Mouse (Mus musculus) kidney, postnatal 25 days (tissue): Measurements from ENCODE around the gene Dock1.

Experiments
- DNase-seq, 2 experiments: peaks; one replicate each; pipeline ENCODE4 v3.0.0; 2021; ENCODE audit warnings: mixed read lengths in 2 of 2

The Dock1 gene

DNA sequence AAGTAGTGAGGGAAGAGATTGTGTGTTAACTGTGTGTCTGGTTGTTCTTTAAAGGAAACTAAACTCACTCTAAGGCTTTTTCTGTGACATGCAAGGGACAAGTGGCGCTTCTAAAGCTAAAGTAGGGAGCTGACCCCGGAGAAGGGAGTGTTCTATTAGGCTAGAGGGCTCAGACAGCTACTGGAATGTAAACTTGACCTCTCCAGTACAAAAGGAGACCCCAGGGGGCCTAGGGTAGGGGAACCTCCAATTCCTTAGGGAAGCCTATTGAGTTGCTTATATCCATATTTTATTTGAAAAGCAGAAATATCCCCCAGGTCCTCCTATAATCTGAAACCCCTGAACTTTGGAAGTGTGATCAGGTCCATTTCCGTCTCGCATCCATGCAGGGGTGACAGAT is 499.5 kb downstream of the Dock1 start:
- no peak for DNase-seq

DNA sequence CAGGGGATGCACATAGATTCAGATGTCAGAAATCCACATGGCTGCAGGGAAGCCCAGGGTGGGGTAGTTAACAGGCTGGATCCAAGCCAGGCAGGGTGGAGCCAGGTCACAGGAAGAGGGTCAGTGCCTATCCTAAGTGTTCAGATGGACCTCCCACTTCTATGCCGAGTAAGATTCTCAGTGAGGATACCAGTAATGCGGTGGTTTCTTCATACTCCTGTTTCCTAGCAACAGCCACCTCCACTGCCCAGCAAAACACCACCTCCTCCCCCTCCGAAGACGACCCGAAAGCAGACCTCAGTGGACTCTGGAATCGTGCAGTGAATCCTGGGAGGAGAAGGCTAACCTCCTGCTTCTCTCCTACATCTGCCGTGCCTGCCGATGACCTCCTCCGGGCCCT is 501.8 kb downstream of the Dock1 start:
- peak; percentile 17 to 36 for DNase-seq

DNA sequence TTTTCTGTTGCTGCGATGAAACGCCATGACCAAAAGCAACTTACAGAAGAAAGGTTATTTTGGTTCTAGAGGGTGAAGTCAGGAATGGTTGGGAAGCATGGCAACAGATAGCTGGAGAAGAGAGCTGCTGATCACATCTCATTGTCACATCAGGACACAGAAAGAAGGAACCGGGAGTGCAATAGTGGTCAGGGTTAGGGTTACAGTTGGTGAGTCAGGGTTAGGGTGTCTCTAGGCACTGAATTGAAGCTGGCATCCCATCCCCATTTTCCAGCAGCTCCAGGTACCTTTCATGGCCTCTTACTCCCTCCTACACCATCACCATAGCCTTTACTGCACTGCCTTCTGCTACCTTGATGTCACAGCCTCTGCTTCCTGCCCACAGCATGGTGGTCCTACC is 523.7 kb downstream of the Dock1 start:
- no peak for DNase-seq

DNA sequence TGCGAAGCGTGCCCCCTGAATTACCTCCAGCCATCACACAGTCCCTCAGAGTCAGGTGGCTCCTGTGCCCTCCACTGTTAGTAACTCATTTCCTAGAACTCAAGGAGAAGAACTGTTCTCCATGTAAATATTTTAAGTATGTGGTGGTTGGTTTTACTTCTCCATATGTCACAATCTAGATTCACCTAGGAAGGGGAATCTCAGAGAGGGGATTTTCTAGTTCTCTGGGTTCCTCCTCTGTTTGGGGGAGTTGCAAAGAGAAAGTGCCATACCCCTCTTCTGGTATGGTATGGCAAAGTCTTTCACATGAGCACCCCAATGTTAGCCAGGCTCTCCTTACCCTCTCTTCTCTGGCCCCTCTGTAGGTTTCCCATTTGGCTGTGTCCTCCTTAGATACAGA is 525.2 kb downstream of the Dock1 start:
- DNase-seq, result no peak

DNA sequence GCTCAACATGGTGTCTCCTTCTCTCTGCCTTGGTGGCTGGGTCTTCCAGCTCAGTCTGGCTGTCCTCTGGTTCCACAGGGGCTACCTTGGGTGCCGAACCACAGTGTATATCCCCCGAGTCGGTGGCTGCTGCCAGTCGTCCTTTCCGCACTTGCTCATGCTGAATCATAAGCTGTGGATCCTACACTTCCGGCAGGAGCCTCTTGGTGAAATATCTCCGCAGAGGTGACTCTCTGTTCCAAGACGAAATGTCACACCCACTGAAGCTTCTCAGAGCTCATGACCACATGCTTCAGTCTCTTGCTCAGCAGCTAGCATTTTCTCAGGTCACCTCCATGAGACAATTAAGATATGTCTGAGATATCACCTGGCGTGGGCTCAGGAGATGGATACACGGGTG is 526.4 kb downstream of the Dock1 start:
- no peak for DNase-seq

DNA sequence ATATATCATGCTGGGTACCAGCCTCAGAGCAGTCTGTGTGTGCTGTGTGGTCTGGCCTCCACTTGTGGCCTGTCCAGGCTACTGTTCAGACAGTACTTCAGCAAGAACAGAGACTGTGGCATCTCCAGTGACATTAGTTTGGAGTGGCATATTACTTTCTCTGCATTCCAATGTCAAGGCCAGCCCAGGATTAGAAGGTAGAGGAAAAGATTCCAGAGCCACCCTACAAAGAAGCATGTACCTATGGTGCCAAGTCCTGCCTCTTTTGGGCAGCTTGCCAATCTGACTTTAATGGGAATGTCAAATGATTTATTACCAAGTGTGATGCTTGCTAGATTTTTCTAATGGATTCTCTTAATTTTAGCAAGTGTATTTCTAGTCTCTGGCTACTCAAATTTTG is 533.5 kb downstream of the Dock1 start:
- DNase-seq, result peak; percentile 66 to 78

DNA sequence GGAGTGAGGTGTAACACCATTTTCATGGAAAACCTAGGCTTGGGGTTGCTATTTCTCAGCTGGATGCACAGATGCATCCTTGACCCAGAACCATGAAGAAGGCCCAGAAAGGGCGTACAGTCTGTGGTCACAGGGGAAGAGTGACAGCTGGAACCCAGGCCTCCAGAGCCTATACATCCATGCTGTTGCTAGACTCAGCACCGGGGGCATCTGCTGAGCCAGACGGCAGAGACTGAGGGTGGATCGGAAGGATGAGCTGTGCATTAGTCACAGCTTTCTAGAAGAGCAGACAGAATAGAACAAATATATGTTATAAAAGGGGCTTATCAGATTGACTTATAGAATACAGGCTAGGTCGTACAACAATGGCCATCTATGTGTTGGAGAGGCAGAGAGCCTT is 534.7 kb downstream of the Dock1 start:
- no peak for DNase-seq

DNA sequence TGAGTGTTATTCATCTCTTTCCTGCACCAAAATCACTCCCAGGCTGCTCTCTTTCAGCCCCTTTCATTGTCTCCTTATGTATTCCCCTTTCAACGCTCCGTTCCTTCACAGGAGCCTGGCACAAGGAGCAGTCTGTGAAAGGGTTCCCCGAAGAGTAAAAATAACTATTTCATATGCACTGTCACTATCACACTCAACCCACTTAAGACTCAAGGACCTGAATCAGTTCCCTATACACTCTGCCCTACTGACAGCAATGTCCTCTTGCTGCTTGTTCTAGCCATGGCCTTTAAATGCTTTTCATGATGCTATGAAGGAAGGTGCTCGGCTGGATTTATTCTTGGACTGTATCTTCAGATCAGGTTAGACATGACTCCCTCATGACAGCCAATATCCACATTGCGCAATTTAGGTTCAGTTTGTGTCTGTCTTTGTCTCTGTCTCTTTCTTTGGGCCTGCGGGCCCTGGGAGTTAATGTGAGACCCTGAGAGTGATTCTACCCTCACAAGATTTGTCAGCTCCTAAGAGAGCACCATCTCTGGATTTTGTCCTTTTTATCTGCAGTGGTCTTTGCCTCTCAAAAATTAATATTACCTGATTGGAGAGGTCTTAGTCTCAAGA is 538.6 kb downstream of the Dock1 start:
- DNase-seq, result no peak

DNA sequence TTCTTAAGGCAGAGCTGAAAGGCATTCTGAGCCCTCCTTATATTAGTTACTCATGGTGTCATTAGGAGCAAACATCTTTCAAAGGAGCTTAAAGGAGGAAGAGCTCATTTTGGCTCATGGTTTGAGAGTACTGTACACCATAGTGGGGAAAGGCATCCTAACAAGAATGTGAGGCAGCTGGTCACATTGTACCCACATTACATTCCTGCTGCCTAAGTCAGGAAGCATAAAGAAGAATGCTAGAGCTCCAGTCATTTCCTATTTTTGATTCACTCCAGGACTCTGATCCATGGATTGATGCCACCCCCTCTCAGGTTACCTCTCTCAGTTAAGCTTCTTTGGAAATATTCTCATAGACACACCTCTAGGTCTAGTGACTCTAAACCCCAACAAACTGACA is 539.8 kb downstream of the Dock1 start:
- no peak for DNase-seq

DNA sequence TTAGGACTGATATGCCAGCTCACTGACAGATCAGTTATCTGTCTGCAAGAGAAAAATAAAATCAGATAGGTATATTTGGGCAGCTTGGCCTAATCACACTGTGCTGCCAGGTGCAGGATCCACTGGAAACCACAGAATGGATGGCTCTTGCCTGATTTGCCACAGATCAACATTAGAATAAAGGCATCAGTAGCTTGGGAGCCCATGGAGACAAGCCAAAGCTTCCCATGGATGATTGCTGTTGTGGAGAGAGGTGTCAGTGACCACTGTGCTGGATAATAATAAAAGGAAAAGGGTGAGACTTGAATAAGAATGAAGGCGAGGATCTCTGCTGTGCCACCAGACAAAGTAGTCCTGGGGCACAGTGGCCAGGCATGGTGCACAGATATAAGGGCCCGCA is 540.4 kb downstream of the Dock1 start:
- DNase-seq, result no peak

DNA sequence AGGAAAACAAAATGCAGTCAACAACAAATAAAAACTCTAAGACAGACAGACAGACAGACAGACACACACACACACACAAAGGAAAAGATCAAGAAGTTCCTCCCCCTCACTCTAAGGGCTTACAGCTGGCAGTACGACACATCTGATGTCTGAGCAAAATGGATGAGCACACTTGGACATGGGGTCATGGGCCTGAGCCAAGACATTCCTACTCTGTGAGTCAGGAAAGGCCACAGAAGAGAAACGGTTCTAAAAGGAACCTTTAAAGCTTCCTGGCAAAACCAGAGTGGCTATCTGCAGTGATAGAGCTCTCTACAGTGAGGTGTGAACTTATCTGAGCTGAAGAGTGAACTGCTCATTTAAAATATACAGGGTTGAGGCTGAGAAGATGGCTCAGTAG is 542.1 kb downstream of the Dock1 start:
- DNase-seq, result peak; percentile 80 to 83

DNA sequence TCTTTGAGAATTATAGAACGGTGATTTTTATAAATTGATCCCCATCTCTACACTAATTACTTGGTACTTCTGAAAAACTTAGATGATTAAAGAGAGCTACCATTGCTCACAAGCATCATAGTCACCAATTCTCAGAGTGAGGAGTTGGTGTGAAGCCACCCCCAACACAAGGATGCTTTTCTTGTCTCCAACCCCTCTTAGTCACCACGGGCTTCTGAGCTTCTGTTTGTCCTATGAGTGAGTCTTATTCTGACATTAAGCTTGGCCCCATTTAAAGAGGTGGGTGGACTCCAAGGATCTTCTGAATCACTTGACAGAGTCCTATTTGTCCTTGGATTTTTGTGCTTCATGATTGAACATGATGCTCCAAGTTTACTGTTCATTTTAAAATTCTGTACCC is 551.0 kb downstream of the Dock1 start:
- DNase-seq, result no peak
